Comparison of ENCODE assay signal across 8 mouse cellular contexts in genomic region chr12:74316344-74316973, GRCm38 (mm10). TPM values are rescaled to one million over a fixed set of nuclear protein-coding genes. Genes with fewer than 3 reads are reported as not detected.
A peak's percentile ranks its signal among the peaks of the same experiment; 100 is the strongest.
DNase-seq lines count a peak whose midpoint lies in the region; ATAC-seq and TF ChIP-seq lines count a peak whose summit lies in the region.

Gene Gm11042, minus strand, starts transcription at chr12:74316394.

- peak within 1 kb of the TSS; percentile 53 for H3K9ac ChIP-seq in hindbrain, postnatal 0 days (replicated peaks; ENCODE audit: low read length)
- H3K9ac ChIP-seq in midbrain, embryonic 16.5 days (ENCODE audit: low read depth, low read length) = peak within 1 kb of the TSS; percentile 73

- intact Hi-C loops in gastrocnemius, postnatal 14 days (cut with DNase I; ENCODE audit: low total_unique reads) = no loop called here

- no peaks in the 10 kb centered on the region for H3K9me3 ChIP-seq in hindbrain, postnatal 0 days (ENCODE audit: low read length)
- no peaks in the 10 kb centered on the region for H3K9me3 ChIP-seq in midbrain, embryonic 16.5 days (replicated peaks; ENCODE audit: control insufficient read depth, low read length, poor library complexity, severe bottlenecking)

- no peaks in the 10 kb centered on the region for H3K36me3 ChIP-seq in hindbrain, postnatal 0 days (ENCODE audit: insufficient read depth, low read length)
- no peaks in the 10 kb centered on the region for H3K36me3 ChIP-seq in midbrain, embryonic 16.5 days (ENCODE audit: control insufficient read depth, insufficient read depth, low read length)

- H3K4me1 ChIP-seq in hindbrain, postnatal 0 days (ENCODE audit: insufficient read depth, low read length) = no peaks in the 10 kb centered on the region
- peaks cover 5% of the 10 kb centered on the region; the same call in 1 of the 2 replicates for H3K4me1 ChIP-seq in midbrain, embryonic 16.5 days (ENCODE audit: control insufficient read depth, insufficient read depth, low read length)

- DNase-seq in embryo, embryonic 10 days (ENCODE audit: low spot score) = peak; percentile 45
- DNase-seq in embryo, embryonic 9.5 days (ENCODE audit: extremely low spot score) = no peak
- DNase-seq in thymus, postnatal 4 days = peak; percentile 10
- DNase-seq in thymus, postnatal 10 days (ENCODE audit: low spot score in 2 of 2) = no peak
- DNase-seq in hindbrain, postnatal 0 days (ENCODE audit: low spot score) = peak; percentile 56
- DNase-seq in gastrocnemius, postnatal 14 days = no peak
- DNase-seq in left cerebral cortex, adult 18-20 months (ENCODE audit: low spot score in 2 of 2) = no peak

- WGBS in hindbrain, postnatal 0 days = 22% methylated on average over 18 of the region's 18 CpGs
- 33% methylated on average over 13 of the region's 18 CpGs for WGBS in midbrain, embryonic 16.5 days

- TF ChIP-seq CTCF in hindbrain, postnatal 0 days (IDR thresholded peaks at IDR 0.05; ENCODE audit: low read depth) = no peak

- ATAC-seq in hindbrain, postnatal 0 days = peak; percentile 80
- peak; percentile 79 for ATAC-seq in midbrain, embryonic 16.5 days

- H3K4me3 ChIP-seq in hindbrain, postnatal 0 days (ENCODE audit: low read length) = peak within 1 kb of the TSS; percentile 40
- H3K4me3 ChIP-seq in midbrain, embryonic 16.5 days (ENCODE audit: low read depth, low read length) = peak within 1 kb of the TSS; percentile 51

- no peaks in the 10 kb centered on the region for H3K27me3 ChIP-seq in hindbrain, postnatal 0 days (ENCODE audit: insufficient read depth, low read length)
- H3K27me3 ChIP-seq in midbrain, embryonic 16.5 days (ENCODE audit: control insufficient read depth, insufficient read depth, low read depth, low read length) = no peaks in the 10 kb centered on the region

- H3K27ac ChIP-seq in hindbrain, postnatal 0 days = peak within 1 kb of the TSS; percentile 73
- peak within 1 kb of the TSS; percentile 92 for H3K27ac ChIP-seq in midbrain, embryonic 16.5 days (ENCODE audit: low read length)

- H3K4me2 ChIP-seq in hindbrain, postnatal 0 days (ENCODE audit: low read depth, low read length) = peak within 1 kb of the TSS; percentile 68
- peak within 1 kb of the TSS; percentile 69 for H3K4me2 ChIP-seq in midbrain, embryonic 16.5 days (ENCODE audit: low read length)

RNA-seq across cellular contexts. Expression of gene Gm11042, which starts in this region (rescaled TPM):
- total RNA-seq in hindbrain, postnatal 0 days (2014; rRNA removed) = not detected in 2 replicates
- not detected in 2 replicates for polyA plus RNA-seq in hindbrain, postnatal 0 days (2015; fragmentation: Nextera tagmentation; extraction: Ambion mirVana)
- not detected in 2 replicates for polyA plus RNA-seq in midbrain, embryonic 16.5 days (2015; fragmentation: Nextera tagmentation; extraction: Ambion mirVana)
- total RNA-seq in gastrocnemius, postnatal 14 days (2021) = not detected
- not detected for total RNA-seq in left cerebral cortex, adult 18-20 months (2021)

Comparison
In these comparisons a context has a peak if more than half of its experiments do, and no peak if none do; other contexts are left out.
1. DNase-seq: peak in embryo, embryonic 10 days (single experiment) and thymus, postnatal 4 days (single experiment); none in embryo, embryonic 9.5 days (single experiment), thymus, postnatal 10 days (0 of 2), gastrocnemius, postnatal 14 days (single experiment) and left cerebral cortex, adult 18-20 months (0 of 2).
2. Peak in DNase-seq, ATAC-seq, H3K4me3 ChIP-seq, H3K27ac ChIP-seq, H3K9ac ChIP-seq and H3K4me2 ChIP-seq in hindbrain, postnatal 0 days; RNA of the gene not detected or under 1 TPM.
3. Peak in ATAC-seq, H3K4me3 ChIP-seq, H3K27ac ChIP-seq, H3K9ac ChIP-seq and H3K4me2 ChIP-seq in midbrain, embryonic 16.5 days; RNA of the gene not detected or under 1 TPM.